Mouse (Mus musculus) heart, postnatal 0 days (tissue): ENCODE measurements around the gene Ppp2ca.

Experiments
- CTCF ChIP-seq: IDR thresholded peaks from 2 replicates; pipeline ENCODE4 v1.5.1; 2016; ENCODE audit warnings: antibody characterized with exemption, control low read depth, low read depth
- EP300 ChIP-seq: IDR thresholded peaks from 2 replicates; pipeline ENCODE4 v1.6.1; 2016; ENCODE audit warnings: antibody characterized with exemption, low read depth

GRCm38 (mm10) chr11:52074626-52075470 is 23.6 kb upstream of the Ppp2ca start:
- TF ChIP-seq EP300, result no peak
- TF ChIP-seq CTCF, result no peak
